Mouse (Mus musculus) forelimb bud, embryonic 11.5 days (tissue): ENCODE measurements around the gene Krit1.
"Not testable (repeated sequence)": the region's sequence is repeated elsewhere in the genome, so short reads cannot be mapped to it uniquely, and the experiment has no call there.

ENCODE experiments used
- DNase-seq: peaks from one replicate; pipeline ENCODE4 v3.0.0-alpha.2; 2012; ENCODE audit warnings: low read depth, low spot score

Gene Krit1

DNA sequence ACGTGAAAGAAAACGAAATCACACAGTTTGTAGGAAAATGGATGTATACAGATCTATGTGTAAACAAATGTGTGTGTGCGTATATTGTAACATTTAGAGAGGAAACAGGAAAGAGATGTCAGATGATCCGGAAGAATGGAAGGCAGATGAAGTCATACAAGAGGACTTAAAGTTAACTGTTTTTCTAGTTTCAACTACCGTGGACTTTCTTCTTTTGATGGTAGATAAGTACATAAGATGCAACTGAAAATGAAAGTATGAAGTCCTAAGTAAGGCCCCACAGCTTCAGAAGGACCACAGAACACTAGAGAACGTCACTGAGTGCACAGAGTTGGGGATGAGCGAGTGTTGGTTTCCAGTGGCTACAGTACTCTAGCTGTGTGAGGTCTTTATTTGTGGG is 83.9 kb downstream of the Krit1 start:
- DNase-seq: not testable (repeated sequence)

DNA sequence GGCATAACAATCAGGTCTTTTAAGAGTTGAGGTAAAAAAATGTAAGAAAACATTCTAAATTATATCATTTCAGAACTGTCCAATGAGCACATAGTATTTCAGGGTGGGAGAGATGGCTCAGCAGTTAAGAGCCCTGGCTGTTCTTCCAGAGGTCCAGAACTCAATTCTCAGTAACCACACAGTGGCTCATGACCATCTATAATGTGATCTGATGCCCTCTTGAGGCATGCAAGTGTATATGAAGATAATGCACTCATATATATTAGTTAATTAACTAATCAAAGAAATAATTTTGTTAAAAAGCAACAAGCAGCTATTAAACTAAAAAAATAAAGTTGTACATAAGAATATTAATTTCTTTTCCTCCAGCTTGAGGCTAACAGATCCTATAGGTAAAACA is 86.2 kb downstream of the Krit1 start:
- no peak for DNase-seq

- peak; percentile 6 for DNase-seq
These were observed 90.7 kb downstream of the Krit1 start, which contains the start of gene Mterf1a for GRCm38 (mm10) chr5:3893459-3894293. Gene Mterf1a (minus strand): TSS chr5:3893933.

DNA sequence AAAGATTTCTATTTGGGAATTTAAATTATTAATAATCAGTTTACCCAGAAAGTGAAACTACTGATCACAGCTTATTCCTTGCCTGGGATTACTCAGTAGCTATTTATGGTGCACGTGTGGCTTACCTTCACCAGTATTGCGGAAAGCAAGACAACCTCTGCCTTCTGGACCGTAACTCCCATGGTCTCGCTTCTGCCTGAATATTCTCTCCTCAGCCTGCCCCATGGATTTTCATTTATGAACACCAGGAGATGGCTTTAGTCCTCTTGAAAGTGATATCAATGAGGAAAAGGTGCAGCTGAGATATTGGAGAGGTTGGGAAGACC is 91.3 kb downstream of the Krit1 start:
- not testable (repeated sequence) for DNase-seq
